Mouse (Mus musculus): ENCODE results near the gene Unk.

GRCm38 (mm10) chr11:116095573-116095972, 65.5 kb downstream of the Unk start:
- TF ChIP-seq POLR2A (IDR thresholded peaks at IDR 0.05; ENCODE audit: borderline replicate concordance, low read depth, low read length) (no peak), CTCF (IDR thresholded peaks at IDR 0.05; ENCODE audit: low read depth, low read length) (no peak)
